Mouse (Mus musculus): ENCODE data around the gene Rpusd3. TPM values are rescaled to one million over a fixed set of nuclear protein-coding genes. Genes with fewer than 3 reads are reported as not detected.

Gene Rpusd3
- total and polyA plus RNA-seq, 2 experiments = 17.2 to 118 TPM

- no peak for DNase-seq (ENCODE audit: extremely low read depth, low read depth, low spot score)
- Histone ChIP-seq H3K27ac (replicated peaks; ENCODE audit: insufficient read depth, low read depth, low read length) (no peak overlapping the region), H3K4me3 (ENCODE audit: insufficient read depth, low read depth, low read length) (no peak overlapping the region), H3K79me2 (ENCODE audit: control insufficient read depth, insufficient read depth, low read length) (no peaks in the 10 kb centered on the region), H3K9ac (ENCODE audit: low read depth, low read length) (no peak overlapping the region), H3K27me3 (ENCODE audit: control insufficient read depth, insufficient read depth, low read length) (no peaks in the 10 kb centered on the region), H3K36me3 (ENCODE audit: control insufficient read depth, insufficient read depth, low read length) (peaks cover 10% of the 10 kb centered on the region), H3K4me1 (ENCODE audit: control insufficient read depth, insufficient read depth, low read length) (peaks cover 3% of the 10 kb centered on the region)
- WGBS = 95% methylated on average over 6 of the region's 6 CpGs
- no peak for TF ChIP-seq CTCF (IDR thresholded peaks at IDR 0.05; ENCODE audit: low read depth, low read length)
- no peak for TF ChIP-seq POLR2A (IDR thresholded peaks at IDR 0.05; ENCODE audit: extremely low read depth, insufficient read depth, low read length)
These were observed 52.5 kb downstream of the Rpusd3 start for GRCm38 (mm10) chr6:113366639-113367038.

Other genes starting within 250 kb of the Rpusd3 start
- 0.07 TPM in 1 of 2 replicates, not detected in the other for gene Lhfpl4, start 224.0 kb downstream of the Rpusd3 start, total RNA-seq (2014; rRNA removed)
- gene Lhfpl4, start 224.0 kb downstream of the Rpusd3 start, polyA plus RNA-seq (2012; rRNA removed) = 0.02 TPM in 1 of 2 replicates, not detected in the other
- 22.4 and 24.1 TPM in 2 replicates for gene Mtmr14, start 181.5 kb downstream of the Rpusd3 start, total RNA-seq (2014; rRNA removed)
- 28.8 and 32.8 TPM in 2 replicates for gene Mtmr14, start 181.5 kb downstream of the Rpusd3 start, polyA plus RNA-seq (2012; rRNA removed)
- not detected in 2 replicates for gene Cpne9, start 137.0 kb downstream of the Rpusd3 start, total RNA-seq (2014; rRNA removed)
- not detected in 2 replicates for gene Cpne9, start 137.0 kb downstream of the Rpusd3 start, polyA plus RNA-seq (2012; rRNA removed)
- gene Brpf1, start 112.2 kb downstream of the Rpusd3 start, total RNA-seq (2014; rRNA removed) = 5.4 and 5.5 TPM in 2 replicates
- gene Brpf1, start 112.2 kb downstream of the Rpusd3 start, polyA plus RNA-seq (2012; rRNA removed) = 6.7 and 10.2 TPM in 2 replicates
- gene Ogg1, start 92.4 kb downstream of the Rpusd3 start, total RNA-seq (2014; rRNA removed) = 4.8 and 5.0 TPM in 2 replicates
- gene Ogg1, start 92.4 kb downstream of the Rpusd3 start, polyA plus RNA-seq (2012; rRNA removed) = 9.2 and 10.4 TPM in 2 replicates
- 16.1 and 18.8 TPM in 2 replicates for gene Camk1, start 75.4 kb downstream of the Rpusd3 start, total RNA-seq (2014; rRNA removed)
- 12.1 and 15.6 TPM in 2 replicates for gene Camk1, start 75.4 kb downstream of the Rpusd3 start, polyA plus RNA-seq (2012; rRNA removed)
- 5.2 and 6.6 TPM in 2 replicates for gene Tada3, start 41.5 kb downstream of the Rpusd3 start, total RNA-seq (2014; rRNA removed)
- gene Tada3, start 41.5 kb downstream of the Rpusd3 start, polyA plus RNA-seq (2012; rRNA removed) = 8.4 and 10.4 TPM in 2 replicates
- gene Arpc4, start 41.2 kb downstream of the Rpusd3 start, total RNA-seq (2014; rRNA removed) = 36.0 and 41.8 TPM in 2 replicates
- 31.5 and 36.4 TPM in 2 replicates for gene Arpc4, start 41.2 kb downstream of the Rpusd3 start, polyA plus RNA-seq (2012; rRNA removed)
- gene Ttll3, start 30.1 kb downstream of the Rpusd3 start, total RNA-seq (2014; rRNA removed) = 0.65 and 1.5 TPM in 2 replicates
- gene Ttll3, start 30.1 kb downstream of the Rpusd3 start, polyA plus RNA-seq (2012; rRNA removed) = 1.7 TPM in 2 replicates
- 0.92 and 1.5 TPM in 2 replicates for gene Cidec, start 16.4 kb upstream of the Rpusd3 start, total RNA-seq (2014; rRNA removed)
- 1.1 and 1.5 TPM in 2 replicates for gene Cidec, start 16.4 kb upstream of the Rpusd3 start, polyA plus RNA-seq (2012; rRNA removed)
- 20.2 and 26.6 TPM in 2 replicates for gene Jagn1, start 23.2 kb upstream of the Rpusd3 start, total RNA-seq (2014; rRNA removed)
- gene Jagn1, start 23.2 kb upstream of the Rpusd3 start, polyA plus RNA-seq (2012; rRNA removed) = 59.1 and 61.5 TPM in 2 replicates
- 0.46 TPM in 1 of 2 replicates, not detected in the other for gene Il17re, start 39.1 kb upstream of the Rpusd3 start, total RNA-seq (2014; rRNA removed)
- gene Il17re, start 39.1 kb upstream of the Rpusd3 start, polyA plus RNA-seq (2012; rRNA removed) = 0.26 TPM in 2 replicates
- gene Il17rc, start 52.1 kb upstream of the Rpusd3 start, total RNA-seq (2014; rRNA removed) = 27.8 and 32.6 TPM in 2 replicates
- gene Il17rc, start 52.1 kb upstream of the Rpusd3 start, polyA plus RNA-seq (2012; rRNA removed) = 79.2 and 87.5 TPM in 2 replicates
- 12.3 and 15.9 TPM in 2 replicates for gene Creld1, start 64.0 kb upstream of the Rpusd3 start, total RNA-seq (2014; rRNA removed)
- gene Creld1, start 64.0 kb upstream of the Rpusd3 start, polyA plus RNA-seq (2012; rRNA removed) = 24.4 and 28.7 TPM in 2 replicates
- gene Prrt3, start 82.6 kb upstream of the Rpusd3 start, total RNA-seq (2014; rRNA removed) = under 0.01 TPM in 1 of 2 replicates, not detected in the other
- gene Prrt3, start 82.6 kb upstream of the Rpusd3 start, polyA plus RNA-seq (2012; rRNA removed) = not detected in 2 replicates
- gene Emc3, start 112.3 kb upstream of the Rpusd3 start, total RNA-seq (2014; rRNA removed) = 53.5 and 56.0 TPM in 2 replicates
- gene Emc3, start 112.3 kb upstream of the Rpusd3 start, polyA plus RNA-seq (2012; rRNA removed) = 31.9 and 35.5 TPM in 2 replicates
- 0.18 and 0.67 TPM in 2 replicates for gene Fancd2, start 112.3 kb upstream of the Rpusd3 start, total RNA-seq (2014; rRNA removed)
- 0.22 TPM in 1 of 2 replicates, not detected in the other for gene Fancd2, start 112.3 kb upstream of the Rpusd3 start, polyA plus RNA-seq (2012; rRNA removed)
- gene Fancd2os, start 181.4 kb upstream of the Rpusd3 start, total RNA-seq (2014; rRNA removed) = not detected in 2 replicates
- gene Fancd2os, start 181.4 kb upstream of the Rpusd3 start, polyA plus RNA-seq (2012; rRNA removed) = not detected in 2 replicates
- gene Brk1, start 185.4 kb upstream of the Rpusd3 start, total RNA-seq (2014; rRNA removed) = 70.3 and 76.0 TPM in 2 replicates
- 75.9 and 80.3 TPM in 2 replicates for gene Brk1, start 185.4 kb upstream of the Rpusd3 start, polyA plus RNA-seq (2012; rRNA removed)
- gene Vhl, start 204.6 kb upstream of the Rpusd3 start, total RNA-seq (2014; rRNA removed) = 7.2 and 9.1 TPM in 2 replicates
- gene Vhl, start 204.6 kb upstream of the Rpusd3 start, polyA plus RNA-seq (2012; rRNA removed) = 12.1 and 14.0 TPM in 2 replicates
- gene Irak2, start 219.1 kb upstream of the Rpusd3 start, total RNA-seq (2014; rRNA removed) = 18.2 and 20.7 TPM in 2 replicates
- gene Irak2, start 219.1 kb upstream of the Rpusd3 start, polyA plus RNA-seq (2012; rRNA removed) = 30.8 and 36.1 TPM in 2 replicates

Data from liver, adult 2 months (tissue).